Mouse (Mus musculus) cerebellum, adult 2 months (tissue): Measurements from ENCODE around the gene Slc17a3.

Experiments used
- CTCF ChIP-seq: fragments of 200-500 bp; IDR thresholded peaks from 2 replicates; pipeline ENCODE4 v1.5.1; 2011; ENCODE audit warnings: low read depth, mild to moderate bottlenecking, control low read depth, low read length, moderate library complexity, borderline replicate concordance; ENCODE audit not compliant: insufficient read depth
- POLR2A ChIP-seq: fragments of 200-500 bp; IDR thresholded peaks from 2 replicates; pipeline ENCODE4 v1.6.1; 2011; ENCODE audit warnings: low read length, control low read depth, borderline replicate concordance; ENCODE audit not compliant: insufficient read depth

- TF ChIP-seq POLR2A (no peak), CTCF (no peak)
These were observed 30.8 kb downstream of the Slc17a3 start for GRCm38 (mm10) chr13:23869996-23870395.
